Mouse (Mus musculus) lung, postnatal 0 days (tissue): ENCODE measurements around the gene Lsmem1.

Experiments used
- CTCF ChIP-seq: IDR thresholded peaks from 2 replicates; pipeline ENCODE4 v1.5.1; 2016; ENCODE audit warnings: antibody characterized with exemption, mild to moderate bottlenecking
- EP300 ChIP-seq: IDR thresholded peaks from 2 replicates; pipeline ENCODE4 v1.6.1; 2016; ENCODE audit warnings: antibody characterized with exemption, mild to moderate bottlenecking, control low read depth

- TF ChIP-seq CTCF = no peak
- TF ChIP-seq EP300 = no peak
Measured at GRCm38 (mm10) chr12:40224171-40224880, 25.0 kb upstream of the Lsmem1 start.
